Mouse (Mus musculus) liver (tissue): ENCODE data around the gene Plekhg1.

Source experiments
- DNase-seq: peaks from one replicate; pipeline ENCODE4 v3.0.0-alpha.2; 2020; ENCODE audit warnings: mixed read lengths

Plekhg1 gene

GRCm38 (mm10) chr10:3972981-3973588 is 232.9 kb downstream of the Plekhg1 start, which contains the start of gene Mthfd1l:
TSS of gene Mthfd1l (plus strand) at chr10:3973118.
- peak; percentile 92 for DNase-seq

DNA sequence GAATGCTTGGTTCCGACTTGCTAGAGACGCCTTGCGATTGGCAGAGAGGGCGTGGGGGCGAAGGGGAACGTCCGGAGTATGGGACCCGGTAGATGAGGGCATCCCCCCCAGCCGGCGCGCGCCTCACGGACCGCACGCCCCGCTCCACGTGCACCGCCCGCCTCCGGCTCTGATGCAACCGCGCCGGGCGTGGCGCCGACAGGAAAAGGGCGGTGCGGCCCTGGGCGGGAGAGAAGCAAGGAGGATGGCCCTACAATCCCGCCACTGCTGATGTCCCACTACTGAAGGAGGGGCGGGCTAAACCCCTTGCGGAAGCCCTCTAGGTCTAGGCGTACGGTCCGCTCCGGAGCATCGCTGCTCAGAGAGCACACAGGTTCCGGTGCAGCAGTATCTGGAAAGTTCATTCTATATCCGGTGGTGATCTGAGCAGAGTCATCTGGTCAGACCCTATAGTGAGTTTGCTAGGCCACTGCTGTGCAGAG is 233.5 kb downstream of the Plekhg1 start:
- peak; percentile 93 for DNase-seq

DNA sequence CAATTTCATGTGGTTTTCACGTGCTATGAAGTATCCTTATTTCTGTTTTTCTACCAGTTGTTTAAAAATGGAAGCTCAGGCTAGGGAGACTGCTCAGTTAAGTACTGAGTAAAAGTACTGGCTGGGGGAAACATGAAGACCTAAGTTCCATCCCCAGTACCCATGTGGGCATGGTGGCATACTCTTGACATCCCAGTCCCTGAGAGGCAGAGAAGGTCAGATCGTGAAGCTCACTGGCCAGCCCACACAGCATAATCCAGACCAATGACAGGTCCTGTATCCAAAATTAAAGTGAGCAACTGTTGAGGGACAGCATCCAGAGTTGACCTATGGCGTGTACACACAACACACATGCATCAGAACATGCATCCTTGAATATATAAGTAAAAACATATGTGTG is 234.2 kb downstream of the Plekhg1 start:
- DNase-seq, result no peak

GRCm38 (mm10) chr10:3975898-3976622 is 235.9 kb downstream of the Plekhg1 start:
- no peak for DNase-seq

DNA sequence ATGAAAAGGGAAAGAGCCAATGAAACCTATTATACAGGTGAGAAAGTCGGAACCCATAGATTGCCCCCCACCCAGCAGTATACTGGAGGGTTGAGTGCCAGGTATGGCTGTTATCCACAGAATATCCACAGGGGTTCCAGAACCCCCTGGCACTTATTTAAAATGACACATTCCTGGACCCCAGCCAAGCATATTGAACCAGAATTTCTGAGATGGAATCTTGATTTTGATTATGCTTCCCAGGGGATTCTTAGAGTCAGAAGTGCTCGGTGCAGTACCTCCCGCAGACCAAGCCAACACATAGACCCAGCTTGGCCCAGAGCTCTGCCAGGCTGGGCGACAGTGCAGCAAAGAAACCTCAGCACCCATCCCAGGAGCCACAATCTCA is 236.5 kb downstream of the Plekhg1 start:
- no peak for DNase-seq

- no peak for DNase-seq
These were observed 238.2 kb downstream of the Plekhg1 start for GRCm38 (mm10) chr10:3978326-3978725.

- no peak for DNase-seq
These were observed 238.8 kb downstream of the Plekhg1 start for GRCm38 (mm10) chr10:3978792-3979488.

GRCm38 (mm10) chr10:3980231-3980630 is 240.1 kb downstream of the Plekhg1 start:
- DNase-seq, result no peak

DNA sequence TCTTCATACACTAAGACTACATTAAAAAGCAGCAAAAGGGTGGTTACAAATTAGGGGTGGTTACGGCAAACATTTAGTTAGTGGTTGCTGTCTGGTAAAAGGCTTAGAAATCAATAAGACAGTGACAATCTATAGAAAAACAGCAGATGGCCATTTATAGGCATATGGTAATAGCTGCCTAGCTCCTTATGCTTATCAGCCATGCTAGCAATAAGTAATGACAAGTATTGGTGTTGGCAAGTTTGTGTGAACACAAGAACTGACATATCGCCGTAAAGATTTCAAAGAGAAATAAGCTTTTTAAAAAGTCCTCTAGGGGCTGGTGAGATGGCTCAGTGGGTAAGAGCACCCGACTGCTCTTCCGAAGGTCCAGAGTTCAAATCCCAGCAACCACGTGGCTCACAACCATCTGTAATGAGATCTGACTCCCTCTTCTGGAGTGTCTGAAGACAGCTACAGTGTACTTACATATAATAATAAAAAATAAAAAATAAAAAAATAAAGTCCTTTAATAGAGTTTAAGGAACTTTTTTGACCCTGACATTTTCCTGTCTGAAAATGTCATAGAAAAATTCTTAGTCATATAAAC is 250.2 kb downstream of the Plekhg1 start:
- no peak for DNase-seq

- DNase-seq, result peak; percentile 78
These were observed 253.4 kb downstream of the Plekhg1 start for GRCm38 (mm10) chr10:3993365-3994102.

DNA sequence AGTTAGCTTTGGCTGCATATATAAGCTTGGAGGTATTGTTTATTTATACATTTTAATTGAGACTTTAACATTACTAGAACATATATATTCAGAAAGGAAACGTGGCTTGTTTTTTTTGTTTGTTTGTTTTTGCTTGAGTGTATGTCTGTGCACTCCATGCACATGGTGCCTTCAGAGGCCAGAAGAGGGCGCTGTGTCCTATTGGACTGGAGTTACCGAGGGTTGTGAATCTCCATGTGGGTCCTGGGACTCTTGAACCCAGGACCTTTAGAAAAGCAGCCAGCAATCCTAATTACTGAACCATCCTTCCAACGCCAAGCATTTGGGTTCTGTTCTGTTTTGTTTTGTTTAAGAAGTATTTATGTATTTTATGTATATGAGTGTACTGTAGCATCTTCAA is 255.1 kb downstream of the Plekhg1 start:
- DNase-seq, result peak; percentile 72

GRCm38 (mm10) chr10:3996170-3996876 is 256.2 kb downstream of the Plekhg1 start:
- DNase-seq, result peak; percentile 83

DNA sequence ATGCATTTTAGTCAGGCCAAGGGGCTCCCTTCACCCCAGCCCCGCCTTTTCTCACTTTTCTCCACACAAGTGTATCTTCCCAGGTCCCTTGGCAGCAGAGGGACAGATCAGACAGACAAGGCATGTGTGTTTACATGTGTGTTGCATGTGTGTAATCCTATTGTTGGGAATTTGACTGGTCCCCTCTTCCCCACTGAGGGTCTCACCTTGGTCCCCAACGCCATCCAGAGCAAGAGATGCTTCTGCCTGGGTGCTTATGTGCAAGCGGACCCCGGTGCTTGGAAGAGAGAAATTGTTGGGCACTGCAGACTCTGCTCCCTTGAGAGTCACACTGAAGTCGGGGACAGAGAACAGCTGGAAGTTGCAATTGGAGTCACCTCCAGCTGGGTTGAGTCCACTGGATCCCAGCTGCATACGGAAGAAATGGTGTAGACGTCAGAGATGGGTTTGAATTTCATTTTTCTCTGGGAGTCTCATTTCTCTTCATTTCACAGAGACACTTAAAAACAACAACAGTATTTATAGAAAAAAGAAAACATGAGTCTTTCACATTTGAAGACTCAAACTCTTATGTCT is 257.8 kb downstream of the Plekhg1 start:
- no peak for DNase-seq

DNA sequence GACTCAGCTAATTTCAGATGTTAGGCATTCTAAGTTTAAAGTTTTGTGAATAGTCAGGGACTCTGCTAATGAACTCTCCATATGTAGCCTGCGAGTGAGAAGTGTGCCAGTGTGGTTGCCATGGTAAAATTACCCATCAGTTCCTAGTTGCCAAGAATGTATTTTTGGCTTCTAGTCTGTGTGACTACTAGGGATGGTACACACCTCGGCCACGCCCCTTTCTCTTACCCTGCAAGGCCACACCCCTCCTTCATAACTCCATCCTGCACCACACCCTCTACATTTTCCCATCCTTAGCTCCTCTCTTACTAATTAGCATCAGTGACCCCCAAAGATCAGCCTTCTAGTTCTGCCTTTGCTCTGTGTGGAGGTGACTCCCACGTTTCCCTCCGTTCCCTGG is 262.5 kb downstream of the Plekhg1 start:
- peak; percentile 29 for DNase-seq

- no peak for DNase-seq
These were observed 265.0 kb downstream of the Plekhg1 start for GRCm38 (mm10) chr10:4005191-4005590.

- DNase-seq, result peak; percentile 18
These were observed 266.3 kb downstream of the Plekhg1 start for GRCm38 (mm10) chr10:4006296-4007015.
